Mouse (Mus musculus) cerebellum, postnatal 36 days (tissue): ENCODE data around the gene Nrxn3.

Source experiments
- DNase-seq, 2 experiments: peaks; one replicate each; pipeline ENCODE4 v3.0.0; 2021 to 2022; ENCODE audit warnings: mixed read lengths in 2 of 2

Gene Nrxn3

GRCm38 (mm10) chr12:89719194-89720080 is 996.8 kb downstream of the Nrxn3 start:
- no peak for DNase-seq

- DNase-seq, result no peak
Measured at GRCm38 (mm10) chr12:89720945-89721344, 998.3 kb downstream of the Nrxn3 start.

- DNase-seq, result peak; percentile 17 to 23
Measured at GRCm38 (mm10) chr12:89722462-89722861, 999.8 kb downstream of the Nrxn3 start.

GRCm38 (mm10) chr12:89724048-89724447 is 1001.4 kb downstream of the Nrxn3 start:
- DNase-seq, result no peak

- no peak for DNase-seq
Measured at GRCm38 (mm10) chr12:89742326-89742725, 1019.6 kb downstream of the Nrxn3 start.

- no peak for DNase-seq
Measured at GRCm38 (mm10) chr12:89742796-89743195, 1020.1 kb downstream of the Nrxn3 start.

- no peak for DNase-seq
Measured at GRCm38 (mm10) chr12:89764191-89765082, 1041.8 kb downstream of the Nrxn3 start.

- DNase-seq, result no peak
Measured at GRCm38 (mm10) chr12:89765179-89765578, 1042.5 kb downstream of the Nrxn3 start.

GRCm38 (mm10) chr12:89788794-89789193 is 1066.1 kb downstream of the Nrxn3 start:
- DNase-seq, result peak; percentile 66 to 81

- no peak for DNase-seq
Measured at GRCm38 (mm10) chr12:89789981-89790380, 1067.3 kb downstream of the Nrxn3 start.

GRCm38 (mm10) chr12:89791829-89792228 is 1069.2 kb downstream of the Nrxn3 start:
- DNase-seq, result no peak

GRCm38 (mm10) chr12:89794741-89795140 is 1072.1 kb downstream of the Nrxn3 start:
- DNase-seq, result no peak

- DNase-seq, result no peak
Measured at GRCm38 (mm10) chr12:89808217-89808616, 1085.5 kb downstream of the Nrxn3 start.

- DNase-seq, result peak; percentile 42 to 49
Measured at GRCm38 (mm10) chr12:89810146-89810545, 1087.5 kb downstream of the Nrxn3 start.

GRCm38 (mm10) chr12:89811815-89812549 is 1089.3 kb downstream of the Nrxn3 start:
- peak; percentile 90 to 92 for DNase-seq

GRCm38 (mm10) chr12:89812550-89813207 is 1090.0 kb downstream of the Nrxn3 start:
- DNase-seq, result peak in 1 of 2 experiments; percentile 40

GRCm38 (mm10) chr12:89813294-89813693 is 1090.6 kb downstream of the Nrxn3 start:
- peak; percentile 44 to 52 for DNase-seq

- peak in 1 of 2 experiments; percentile 38 for DNase-seq
Measured at GRCm38 (mm10) chr12:89813718-89814117, 1091.0 kb downstream of the Nrxn3 start.

- DNase-seq, result peak; percentile 29 to 52
Measured at GRCm38 (mm10) chr12:89814536-89814935, 1091.9 kb downstream of the Nrxn3 start.

GRCm38 (mm10) chr12:89817072-89817773 is 1094.5 kb downstream of the Nrxn3 start:
- DNase-seq, result peak in 1 of 2 experiments; percentile 21

GRCm38 (mm10) chr12:89818200-89818599 is 1095.5 kb downstream of the Nrxn3 start:
- DNase-seq, result peak; percentile 57 to 67
